Mouse (Mus musculus) CD8-positive naive resting alpha-beta T cell, adult 2 months (primary cell): ENCODE data around the gene Rhbdd1.

Experiments
- DNase-seq, 2 experiments: peaks; one replicate each; pipeline ENCODE4 v3.0.0; 2022; ENCODE audit warnings: low read depth in 2 of 2, low spot score in 2 of 2

Rhbdd1 gene

GRCm38 (mm10) chr1:82476746-82477145 lies 160.5 kb downstream of the Rhbdd1 start:
- DNase-seq, result no peak

DNA sequence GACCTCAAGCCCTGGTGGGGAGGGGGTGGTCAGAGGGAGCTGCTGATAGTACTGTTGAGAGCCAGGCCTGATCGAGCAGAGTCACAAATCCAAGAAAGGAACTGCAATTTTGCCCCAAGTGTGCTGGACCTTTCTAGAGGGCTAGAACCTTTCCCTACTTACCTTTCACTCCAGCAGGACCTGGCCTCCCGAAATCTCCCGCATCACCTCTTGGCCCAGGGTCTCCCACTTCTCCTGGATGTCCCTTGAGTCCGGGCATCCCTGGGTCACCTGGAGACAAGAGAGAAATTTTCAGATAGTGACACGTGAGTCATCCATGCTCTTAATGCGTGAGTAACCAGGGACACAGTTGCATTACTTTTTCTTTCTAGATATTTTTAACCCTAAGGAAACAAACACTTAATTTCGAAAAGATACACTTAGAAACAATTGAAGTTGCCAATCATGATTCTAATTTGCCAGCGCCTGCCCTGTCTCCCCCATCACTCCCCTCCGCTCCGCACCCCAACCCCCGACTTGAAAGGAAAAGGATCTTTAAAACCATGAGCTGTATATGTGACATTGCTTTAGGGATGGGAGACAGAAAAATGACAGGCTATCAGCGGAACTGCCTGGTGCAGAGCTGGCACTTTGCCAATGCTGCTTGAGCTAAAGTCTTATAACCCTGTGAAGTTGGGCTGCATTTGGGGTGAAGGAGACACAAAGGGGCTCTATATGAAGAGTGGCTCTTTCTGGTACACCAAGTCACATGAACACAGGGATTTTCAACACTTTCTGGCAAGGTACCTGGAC lies 163.6 kb downstream of the Rhbdd1 start:
- no peak for DNase-seq

DNA sequence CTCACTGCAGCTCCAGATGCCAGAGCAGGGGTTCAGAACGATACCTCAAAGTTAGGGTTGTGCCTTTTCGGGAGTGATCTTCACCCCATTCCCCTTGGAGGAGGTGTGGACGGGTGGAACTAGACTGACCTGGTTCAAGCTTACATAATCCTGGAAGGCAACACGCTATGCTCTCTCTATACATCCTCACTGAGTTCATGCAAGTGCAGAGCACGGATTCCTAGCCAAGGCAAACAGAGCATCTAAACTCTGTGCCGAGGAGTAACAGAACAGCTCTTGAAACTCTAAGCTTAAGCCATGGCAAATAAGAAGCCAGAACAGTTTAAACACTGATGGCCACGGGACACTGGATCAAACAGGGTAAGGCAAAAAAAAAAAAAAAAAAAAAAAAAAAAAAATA lies 166.1 kb downstream of the Rhbdd1 start:
- no peak for DNase-seq

- DNase-seq, result no peak
These were observed 170.1 kb downstream of the Rhbdd1 start for GRCm38 (mm10) chr1:82486371-82486770.

DNA sequence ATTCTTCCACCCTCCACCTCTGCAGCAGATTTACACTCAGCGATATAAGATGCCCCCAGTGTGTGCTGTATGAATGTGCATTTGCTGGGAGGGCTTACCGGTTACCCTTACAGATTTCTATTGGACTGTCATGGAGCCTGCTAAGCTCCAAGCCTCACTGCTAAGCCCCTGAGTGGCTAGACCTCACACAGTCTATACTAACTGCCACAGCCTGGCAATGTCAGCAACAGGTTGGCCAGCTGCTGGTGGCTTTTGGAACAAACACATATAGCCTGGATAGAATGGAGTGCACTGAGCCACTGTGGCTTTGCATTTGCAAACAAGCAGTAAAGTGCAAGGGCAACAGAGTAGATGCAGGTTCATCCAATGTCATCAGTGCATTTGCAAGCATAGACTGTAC lies 175.7 kb downstream of the Rhbdd1 start:
- no peak for DNase-seq
